ENCODE assay signal across 8 mouse cellular contexts in genomic region chr17:84140822-84141507, GRCm38 (mm10). TPM values are rescaled to one million over a fixed set of nuclear protein-coding genes. Genes with fewer than 3 reads are reported as not detected.
DNase-seq lines count a peak whose midpoint lies in the region; ATAC-seq and TF ChIP-seq lines count a peak whose summit lies in the region.

No protein-coding gene starts in this region.

- no peak overlapping the region for H3K4me2 ChIP-seq in intestine, embryonic 15.5 days (replicated peaks)
- H3K4me2 ChIP-seq in lung, embryonic 14.5 days: no peak overlapping the region
- H3K4me2 ChIP-seq in hindbrain, embryonic 14.5 days (replicated peaks): no peak overlapping the region

- peak; percentile 28 for DNase-seq in CD4-positive, CD25-positive, alpha-beta regulatory T cell, adult 2 months (ENCODE audit: low read depth, low spot score)
- peak; percentile 72 for DNase-seq in lung, embryonic 14.5 days
- no peak for DNase-seq in cerebellum, adult 2 months
- no peak for DNase-seq in gastrocnemius, postnatal 36 days
- no peak for DNase-seq in hindbrain, embryonic 14.5 days (ENCODE audit: low spot score)

- H3K36me3 ChIP-seq in intestine, embryonic 15.5 days: no peaks in the 10 kb centered on the region
- no peaks in the 10 kb centered on the region for H3K36me3 ChIP-seq in lung, embryonic 14.5 days (ENCODE audit: insufficient read depth)
- no peaks in the 10 kb centered on the region for H3K36me3 ChIP-seq in hindbrain, embryonic 14.5 days (replicated peaks; ENCODE audit: control insufficient read depth, insufficient read depth)

- H3K9me3 ChIP-seq in intestine, embryonic 15.5 days: no peaks in the 10 kb centered on the region
- no peaks in the 10 kb centered on the region for H3K9me3 ChIP-seq in lung, embryonic 14.5 days (ENCODE audit: low read depth, low read length)
- no peaks in the 10 kb centered on the region for H3K9me3 ChIP-seq in hindbrain, embryonic 14.5 days (ENCODE audit: control insufficient read depth, low read length)

- intact Hi-C loops in gastrocnemius, postnatal 36 days (cut with DNase I): no loop called here

- no peak for TF ChIP-seq CTCF in bone marrow macrophage, adult 2 months (IDR thresholded peaks at IDR 0.05; ENCODE audit: low read depth, low read length)
- TF ChIP-seq CTCF in lung, embryonic 14.5 days (IDR thresholded peaks at IDR 0.05; ENCODE audit: low read depth): no peak
- no peak for TF ChIP-seq CTCF in cerebellum, adult 2 months (IDR thresholded peaks at IDR 0.05; ENCODE audit: borderline replicate concordance, insufficient read depth, low read depth, low read length)

- H3K27ac ChIP-seq in bone marrow macrophage, adult 2 months (ENCODE audit: insufficient read depth, low read depth, low read length): peak overlapping the region; percentile 89
- peak overlapping the region; percentile 79 for H3K27ac ChIP-seq in intestine, embryonic 15.5 days
- peak overlapping the region; percentile 78 for H3K27ac ChIP-seq in lung, embryonic 14.5 days (ENCODE audit: low read depth)
- no peak overlapping the region for H3K27ac ChIP-seq in cerebellum, adult 2 months (ENCODE audit: insufficient read depth, low read length)
- H3K27ac ChIP-seq in hindbrain, embryonic 14.5 days: no peak overlapping the region

- peaks cover 48% of the 10 kb centered on the region for H3K4me1 ChIP-seq in bone marrow macrophage, adult 2 months (ENCODE audit: control insufficient read depth, insufficient read depth, low read length)
- H3K4me1 ChIP-seq in intestine, embryonic 15.5 days (replicated peaks): peaks cover 51% of the 10 kb centered on the region
- H3K4me1 ChIP-seq in lung, embryonic 14.5 days (ENCODE audit: insufficient read depth): peaks cover 27% of the 10 kb centered on the region
- H3K4me1 ChIP-seq in cerebellum, adult 2 months (ENCODE audit: control insufficient read depth, insufficient read depth, low read length): 0 out of 2 replicates have a peak, but pooled peaks cover 3% of the 10 kb centered on the region
- no peaks in the 10 kb centered on the region for H3K4me1 ChIP-seq in hindbrain, embryonic 14.5 days (replicated peaks; ENCODE audit: control insufficient read depth, insufficient read depth, low read length)

- TF ChIP-seq POLR2A in bone marrow macrophage, adult 2 months (IDR thresholded peaks at IDR 0.05; ENCODE audit: borderline replicate concordance, low read depth, low read length): peak; percentile 43; the same call in 1 of the 2 replicates
- TF ChIP-seq POLR2A in cerebellum, adult 2 months (IDR thresholded peaks at IDR 0.05; ENCODE audit: borderline replicate concordance, insufficient read depth, low read length): no peak

- H3K4me3 ChIP-seq in bone marrow macrophage, adult 2 months (ENCODE audit: insufficient read depth, low read length): no peak overlapping the region
- no peak overlapping the region for H3K4me3 ChIP-seq in intestine, embryonic 15.5 days (replicated peaks)
- H3K4me3 ChIP-seq in lung, embryonic 14.5 days (ENCODE audit: low read depth, low read length): no peak overlapping the region
- no peak overlapping the region for H3K4me3 ChIP-seq in cerebellum, adult 2 months (replicated peaks; ENCODE audit: insufficient read depth, low read depth, low read length)
- no peak overlapping the region for H3K4me3 ChIP-seq in hindbrain, embryonic 14.5 days (replicated peaks; ENCODE audit: low read length)

- H3K9ac ChIP-seq in intestine, embryonic 15.5 days: 0 out of 2 replicates have a peak overlapping the region, but pooled peaks have one; percentile 17
- no peak overlapping the region for H3K9ac ChIP-seq in lung, embryonic 14.5 days
- no peak overlapping the region for H3K9ac ChIP-seq in hindbrain, embryonic 14.5 days

- no peaks in the 10 kb centered on the region for H3K27me3 ChIP-seq in intestine, embryonic 15.5 days (replicated peaks)
- no peaks in the 10 kb centered on the region for H3K27me3 ChIP-seq in lung, embryonic 14.5 days (ENCODE audit: insufficient read depth, low read length)
- H3K27me3 ChIP-seq in cerebellum, adult 2 months (ENCODE audit: control insufficient read depth, insufficient read depth, low read length): no peaks in the 10 kb centered on the region
- no peaks in the 10 kb centered on the region for H3K27me3 ChIP-seq in hindbrain, embryonic 14.5 days (ENCODE audit: control insufficient read depth, insufficient read depth, low read length)

- 45% methylated on average over 10 of the region's 10 CpGs for WGBS in intestine, embryonic 15.5 days
- WGBS in lung, embryonic 14.5 days: 35% methylated on average over 10 of the region's 10 CpGs
- WGBS in cerebellum, adult 2 months: 92% methylated on average over 10 of the region's 10 CpGs
- WGBS in hindbrain, embryonic 14.5 days: 75% methylated on average over 10 of the region's 10 CpGs

- no peak for ATAC-seq in CD4-positive, CD25-positive, alpha-beta regulatory T cell, adult 4 months
- ATAC-seq in intestine, embryonic 15.5 days: no peak
- ATAC-seq in lung, embryonic 14.5 days (ENCODE audit: insufficient read depth): peak; percentile 44; the same call in 1 of the 2 replicates
- ATAC-seq in hindbrain, embryonic 14.5 days (ENCODE audit: low FRiP score): no peak

RNA-seq across cellular contexts. Expression of gene Zfp36l2, which starts 46.8 kb away (rescaled TPM):
- 10 to 100 TPM; 26.9 to 79.1 TPM for polyA plus RNA-seq in CD4-positive, CD25-positive, alpha-beta regulatory T cell, adult 4 months (2017; shearing (Covaris generic))
- polyA plus RNA-seq in bone marrow macrophage, adult 2 months (2012; ENCODE audit: insufficient read depth, insufficient read length, missing spikeins): 317 and 318 TPM in 2 replicates
- 23.2 and 29.7 TPM in 2 replicates for polyA plus RNA-seq in intestine, embryonic 15.5 days (2015; fragmentation: Nextera tagmentation; extraction: Ambion mirVana)
- polyA plus RNA-seq in lung, embryonic 14.5 days (2014; fragmentation: Nextera tagmentation; extraction: Ambion mirVana): 20.8 and 21.9 TPM in 2 replicates
- polyA plus RNA-seq in cerebellum, adult 2 months (2012; rRNA removed): 14.2 and 15.9 TPM in 2 replicates
- 10 to 100 TPM; 11.6 to 12.3 TPM for total RNA-seq in gastrocnemius, postnatal 36 days (2021)
- polyA plus RNA-seq in hindbrain, embryonic 14.5 days (2014; fragmentation: Nextera tagmentation; extraction: Ambion mirVana): 6.8 and 7.9 TPM in 2 replicates

Comparison
In these comparisons a context has a peak if more than half of its experiments do, and no peak if none do; other contexts are left out.
1. DNase-seq: peak in CD4-positive, CD25-positive, alpha-beta regulatory T cell, adult 2 months (single experiment) and lung, embryonic 14.5 days (single experiment); none in cerebellum, adult 2 months (0 of 2), gastrocnemius, postnatal 36 days (0 of 2) and hindbrain, embryonic 14.5 days (single experiment).
2. H3K27ac ChIP-seq: peak in bone marrow macrophage, adult 2 months (single experiment), intestine, embryonic 15.5 days (single experiment) and lung, embryonic 14.5 days (single experiment); none in cerebellum, adult 2 months (single experiment) and hindbrain, embryonic 14.5 days (single experiment).